Mouse (Mus musculus) heart, embryonic 15.5 days (tissue): ENCODE measurements around the gene Bcat2. TPM values are rescaled to one million over a fixed set of nuclear protein-coding genes. Genes with fewer than 3 reads are reported as not detected.
A peak's percentile ranks its signal among the peaks of the same experiment; 100 is the strongest.

Experiments used
- ATAC-seq: fragments of 200-750 bp; cut with Nextera tagmentation; replicated peaks from 2 replicates; pipeline ENCODE4 v1.8.0; 2017; ENCODE audit warnings: low read depth, moderate TSS enrichment; ENCODE audit not compliant: insufficient number of reproducible peaks, insufficient read depth, low FRiP score
- H3K27ac ChIP-seq: fragments of 300-500 bp; sonication (generic); 2 replicates; pipeline ENCODE4 v1.5.1; 2015; ENCODE audit warnings: mild to moderate bottlenecking, inconsistent platforms
- H3K27me3 ChIP-seq: fragments of 300-500 bp; sonication (generic); 2 replicates; pipeline ENCODE4 v1.6.1; 2015; ENCODE audit warnings: inconsistent platforms
- H3K36me3 ChIP-seq: fragments of 300-500 bp; sonication (generic); 2 replicates; pipeline ENCODE4 v1.6.1; 2015; ENCODE audit warnings: mild to moderate bottlenecking, inconsistent platforms
- H3K4me1 ChIP-seq: fragments of 300-500 bp; sonication (generic); replicated peaks from 2 replicates; pipeline ENCODE4 v1.6.1; 2015; ENCODE audit warnings: inconsistent platforms
- H3K4me2 ChIP-seq: fragments of 300-500 bp; sonication (generic); 2 replicates; pipeline ENCODE4 v1.6.1; 2015; ENCODE audit warnings: inconsistent platforms, mild to moderate bottlenecking, moderate library complexity
- H3K4me3 ChIP-seq: fragments of 300-500 bp; sonication (generic); 2 replicates; pipeline ENCODE4 v1.5.1; 2015; ENCODE audit warnings: mild to moderate bottlenecking, inconsistent platforms
- H3K9ac ChIP-seq: fragments of 300-500 bp; sonication (generic); 2 replicates; pipeline ENCODE4 v1.6.1; 2015; ENCODE audit warnings: mild to moderate bottlenecking, inconsistent platforms
- H3K9me3 ChIP-seq: fragments of 300-500 bp; sonication (generic); replicated peaks from 2 replicates; pipeline ENCODE4 v1.6.1; 2016; ENCODE audit warnings: inconsistent platforms
- WGBS: fragments of 180-500 bp; shearing (Covaris S2); methylation state at CpG from one replicate; pipeline ENCODE4 v1.1.7; 2015; ENCODE audit warnings: mixed read lengths; 5-methylcytosine and 5-hydroxymethylcytosine counted together
- polyA plus RNA-seq: library from polyadenylated mRNA; unstranded; fragments of >200 nt; fragmentation: Nextera tagmentation; extraction: Ambion mirVana; gene quantifications from 2 replicates; pipeline ENCODE4 v1.2.1, GENCODE M21; 2015

Bcat2 gene
- polyA plus RNA-seq, 1 experiment from 2014 or later, result 79.4 TPM

- no peaks in the 10 kb centered on the region for H3K9me3 ChIP-seq
- no peak overlapping the region for H3K4me2 ChIP-seq
- no peak overlapping the region for H3K9ac ChIP-seq
- peaks cover 12% of the 10 kb centered on the region for H3K4me1 ChIP-seq
- WGBS, result 67% methylated on average over 5 of the region's 5 CpGs
- H3K4me3 ChIP-seq, result no peak overlapping the region
- peaks cover 49% of the 10 kb centered on the region for H3K27me3 ChIP-seq
- ATAC-seq, result no peak
- no peaks in the 10 kb centered on the region for H3K36me3 ChIP-seq
- no peak overlapping the region for H3K27ac ChIP-seq
Observed at GRCm38 (mm10) chr7:45618316-45618715, 48.4 kb downstream of the Bcat2 start.

DNA sequence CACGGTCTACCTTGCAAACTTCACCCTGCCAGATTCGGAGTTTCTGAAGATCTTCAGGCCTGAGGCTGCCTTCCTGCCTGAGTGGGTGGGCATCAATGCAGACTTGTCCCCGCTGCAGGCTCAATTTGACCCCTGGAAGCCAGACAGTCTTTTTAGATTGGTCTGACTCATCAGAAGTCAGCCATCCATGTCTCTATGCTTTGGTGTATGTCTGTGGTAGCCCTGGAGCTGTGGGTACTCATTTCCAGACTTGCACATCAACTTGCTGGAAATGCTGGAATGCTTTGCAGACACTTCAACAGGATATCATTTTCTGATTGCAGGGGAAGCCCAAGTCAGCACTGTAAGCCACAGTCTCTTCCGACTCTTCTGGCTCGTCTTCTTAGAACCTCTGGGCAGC is 49.6 kb downstream of the Bcat2 start:
- Histone ChIP-seq H3K4me1 (peaks cover 11% of the 10 kb centered on the region), H3K36me3 (no peaks in the 10 kb centered on the region), H3K4me3 (no peak overlapping the region), H3K9ac (no peak overlapping the region), H3K27me3 (peaks cover 49% of the 10 kb centered on the region), H3K9me3 (no peaks in the 10 kb centered on the region), H3K4me2 (no peak overlapping the region), H3K27ac (no peak overlapping the region)
- ATAC-seq, result no peak
- 70% methylated on average over 5 of the region's 5 CpGs for WGBS

GRCm38 (mm10) chr7:45621443-45621842 is 51.5 kb downstream of the Bcat2 start, which contains the start of gene Izumo1:
Gene Izumo1, plus strand, starts transcription at chr7:45621811.
- Histone ChIP-seq H3K9me3 (no peaks in the 10 kb centered on the region), H3K4me1 (peaks cover 9% of the 10 kb centered on the region), H3K36me3 (no peaks in the 10 kb centered on the region), H3K4me3 (peak within 1 kb of the TSS; percentile 2; the same call in 1 of the 2 replicates), H3K27me3 (peaks cover 33% of the 10 kb centered on the region), H3K27ac (no peak within 1 kb of the TSS), H3K4me2 (0 out of 2 replicates have a peak within 1 kb of the TSS, but pooled peaks have one; percentile 17), H3K9ac (no peak within 1 kb of the TSS)
- WGBS, result 25% methylated on average over 9 of the region's 9 CpGs
- no peak for ATAC-seq

DNA sequence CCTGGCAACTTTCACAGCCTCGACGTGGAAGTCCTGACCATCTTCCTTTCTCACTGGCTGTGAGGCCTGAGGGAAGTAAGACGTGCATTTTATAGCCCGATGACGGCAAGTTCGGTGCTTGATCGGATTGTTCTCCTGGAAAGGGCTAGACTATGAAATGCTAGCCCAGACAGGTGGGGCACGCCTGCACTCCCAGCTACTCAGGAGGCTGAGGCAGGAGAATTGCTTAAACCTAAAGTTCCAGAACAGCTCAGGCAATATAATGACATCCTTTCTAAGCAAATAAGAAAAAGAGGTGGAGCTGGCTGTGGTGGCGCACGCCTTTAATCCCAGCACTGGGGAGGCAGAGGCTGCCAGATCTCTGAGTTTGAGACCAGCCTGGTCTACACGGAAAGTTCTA is 53.6 kb downstream of the Bcat2 start:
- 90% methylated on average over 11 of the region's 11 CpGs for WGBS
- no peak overlapping the region for H3K9ac ChIP-seq
- ATAC-seq, result no peak

GRCm38 (mm10) chr7:45624718-45625117 is 54.8 kb downstream of the Bcat2 start:
- WGBS, result 72% methylated on average over 3 of the region's 3 CpGs
- no peak overlapping the region for H3K4me2 ChIP-seq
- H3K4me3 ChIP-seq, result no peak overlapping the region
- H3K9ac ChIP-seq, result no peak overlapping the region
- H3K9me3 ChIP-seq, result no peaks in the 10 kb centered on the region
- peaks cover 18% of the 10 kb centered on the region for H3K27me3 ChIP-seq
- H3K27ac ChIP-seq, result no peak overlapping the region
- no peak for ATAC-seq
- peaks cover 8% of the 10 kb centered on the region for H3K4me1 ChIP-seq
- no peaks in the 10 kb centered on the region for H3K36me3 ChIP-seq

More for the DNA sequence above, 53.6 kb downstream of the Bcat2 start:
- Histone ChIP-seq H3K36me3 (no peaks in the 10 kb centered on the region), H3K27ac (no peak overlapping the region), H3K4me1 (peaks cover 4% of the 10 kb centered on the region), H3K4me2 (no peak overlapping the region), H3K27me3 (peaks cover 27% of the 10 kb centered on the region), H3K4me3 (no peak overlapping the region), H3K9me3 (no peaks in the 10 kb centered on the region)

DNA sequence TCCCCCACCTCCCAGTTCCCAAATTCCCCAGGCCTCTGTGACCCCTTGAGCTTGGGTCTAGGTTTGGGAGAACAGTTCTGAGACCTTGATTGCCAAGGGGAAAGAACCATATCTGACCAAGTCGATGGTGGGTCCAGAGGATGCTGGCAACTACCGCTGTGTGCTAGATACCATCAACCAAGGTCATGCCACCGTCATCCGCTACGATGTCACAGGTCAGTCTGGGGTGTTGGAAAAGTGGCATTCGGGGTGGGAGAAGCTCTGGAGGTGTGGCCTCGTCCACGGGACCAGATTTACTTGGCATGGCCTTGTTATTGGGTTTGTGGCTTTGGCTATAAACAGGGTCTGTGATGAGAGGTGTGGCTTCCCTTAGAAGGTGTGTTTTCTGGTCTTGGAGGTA is 55.5 kb downstream of the Bcat2 start:
- Histone ChIP-seq H3K4me2 (no peak overlapping the region), H3K4me1 (peaks cover 13% of the 10 kb centered on the region), H3K27ac (no peak overlapping the region), H3K27me3 (peaks cover 15% of the 10 kb centered on the region), H3K9ac (no peak overlapping the region), H3K4me3 (no peak overlapping the region), H3K36me3 (no peaks in the 10 kb centered on the region), H3K9me3 (no peaks in the 10 kb centered on the region)
- ATAC-seq, result no peak
- 87% methylated on average over 8 of the region's 8 CpGs for WGBS

DNA sequence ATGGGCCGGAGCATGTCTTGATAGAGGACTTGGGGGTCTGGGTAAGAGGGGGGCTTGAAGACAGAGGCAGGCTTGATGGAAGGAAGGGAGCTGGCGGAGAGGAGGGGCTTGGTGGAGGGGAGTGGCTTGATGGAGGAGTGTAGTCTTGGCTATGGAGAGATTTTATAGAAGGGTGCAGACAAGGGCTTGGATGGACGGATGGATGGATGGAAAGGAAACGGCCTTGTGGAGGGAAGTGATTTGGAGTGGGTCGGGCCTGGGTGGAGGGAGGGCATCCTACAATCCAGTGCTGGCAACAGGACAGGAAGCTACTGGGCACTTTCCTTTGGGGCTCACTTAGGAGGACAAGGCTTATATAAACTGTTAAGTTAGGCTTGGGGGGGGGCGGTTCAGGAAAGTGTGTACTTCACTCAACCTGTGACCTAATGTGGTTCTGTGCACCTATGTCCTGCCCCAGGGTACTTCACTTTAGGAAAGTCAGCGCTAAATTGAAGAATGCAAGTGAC is 56.7 kb downstream of the Bcat2 start:
- Histone ChIP-seq H3K36me3 (no peaks in the 10 kb centered on the region), H3K4me3 (peak overlapping the region; percentile 66; the same call in 1 of the 2 replicates), H3K4me2 (peak overlapping the region; percentile 16; the same call in 1 of the 2 replicates), H3K9me3 (no peaks in the 10 kb centered on the region), H3K4me1 (peaks cover 13% of the 10 kb centered on the region), H3K27ac (peak overlapping the region; percentile 78), H3K9ac (no peak overlapping the region), H3K27me3 (peaks cover 15% of the 10 kb centered on the region)
- 76% methylated on average over 7 of the region's 7 CpGs for WGBS
- ATAC-seq, result no peak

DNA sequence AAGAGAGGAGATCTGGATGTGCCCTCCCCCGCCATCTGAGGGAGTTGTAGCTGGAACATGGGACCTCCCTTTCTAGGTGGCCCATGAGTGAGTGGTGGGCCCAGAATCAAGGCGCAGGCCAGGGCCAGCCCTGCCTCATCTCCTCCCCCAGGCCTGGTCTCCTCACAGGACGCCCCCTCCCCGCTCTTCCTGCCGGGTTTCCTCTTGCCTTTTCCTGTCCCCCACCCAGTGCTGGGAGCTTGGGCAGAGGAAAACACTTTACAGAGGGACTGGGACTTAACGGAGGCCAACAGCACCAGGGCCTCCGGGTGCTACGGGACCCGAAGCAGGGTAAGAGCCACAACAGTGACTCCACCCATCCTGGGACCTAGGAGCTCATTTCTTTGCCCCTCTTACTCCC is 57.3 kb downstream of the Bcat2 start, which contains the start of gene Rasip1:
TSS of gene Rasip1 (plus strand) at position 228 of the 400 bp plus-strand sequence.
- Histone ChIP-seq H3K27me3 (peaks cover 17% of the 10 kb centered on the region), H3K4me2 (peak within 1 kb of the TSS; percentile 98), H3K4me3 (peak within 1 kb of the TSS; percentile 66), H3K9ac (peak within 1 kb of the TSS; percentile 82), H3K27ac (peak within 1 kb of the TSS; percentile 78), H3K4me1 (peaks cover 15% of the 10 kb centered on the region), H3K36me3 (no peaks in the 10 kb centered on the region), H3K9me3 (no peaks in the 10 kb centered on the region)
- 57% methylated on average over 9 of the region's 9 CpGs for WGBS
- peak; percentile 48 for ATAC-seq

- Histone ChIP-seq H3K9me3 (no peaks in the 10 kb centered on the region), H3K9ac (peak overlapping the region; percentile 82), H3K36me3 (no peaks in the 10 kb centered on the region), H3K4me2 (peak overlapping the region; percentile 98), H3K27ac (peak overlapping the region; percentile 78), H3K4me3 (peak overlapping the region; percentile 66), H3K27me3 (peaks cover 19% of the 10 kb centered on the region), H3K4me1 (peaks cover 27% of the 10 kb centered on the region)
- WGBS, result under 1% methylated on average over 105 of the region's 105 CpGs
- peak; percentile 68 for ATAC-seq
Observed at GRCm38 (mm10) chr7:45628364-45629294, 58.7 kb downstream of the Bcat2 start.

- no peaks in the 10 kb centered on the region for H3K9me3 ChIP-seq
- peaks cover 19% of the 10 kb centered on the region for H3K27me3 ChIP-seq
- peaks cover 33% of the 10 kb centered on the region for H3K4me1 ChIP-seq
- H3K27ac ChIP-seq, result peak overlapping the region; percentile 38
- peak overlapping the region; percentile 98 for H3K4me2 ChIP-seq
- 73% methylated on average over 23 of the region's 23 CpGs for WGBS
- H3K36me3 ChIP-seq, result no peaks in the 10 kb centered on the region
- no peak overlapping the region for H3K9ac ChIP-seq
- peak overlapping the region; percentile 66 for H3K4me3 ChIP-seq
- ATAC-seq, result no peak
Observed at GRCm38 (mm10) chr7:45630064-45630907, 60.3 kb downstream of the Bcat2 start.

- Histone ChIP-seq H3K27me3 (peaks cover 11% of the 10 kb centered on the region), H3K36me3 (peaks cover 8% of the 10 kb centered on the region), H3K9ac (peak overlapping the region; percentile 56), H3K4me2 (peak overlapping the region; percentile 69), H3K9me3 (no peaks in the 10 kb centered on the region), H3K4me3 (peak overlapping the region; percentile 37), H3K27ac (peak overlapping the region; percentile 64), H3K4me1 (peaks cover 43% of the 10 kb centered on the region)
- WGBS, result 10% methylated on average over 33 of the region's 35 CpGs
- peak; percentile 31 for ATAC-seq
Observed at GRCm38 (mm10) chr7:45632499-45632898, 62.5 kb downstream of the Bcat2 start.
